Mouse (Mus musculus): Measurements from ENCODE around the gene Mllt6. TPM values are rescaled to one million over a fixed set of nuclear protein-coding genes. Genes with fewer than 3 reads are reported as not detected.
A peak's percentile ranks its signal among the peaks of the same experiment; 100 is the strongest.

The Mllt6 gene
- polyA plus RNA-seq (2012; ENCODE audit: insufficient read depth, insufficient read length, missing spikeins): 40.4 and 48.7 TPM in 2 replicates

- peak within 1 kb of the TSS; percentile 75 for H3K4me3 ChIP-seq (ENCODE audit: insufficient read depth, low read length)
- TF ChIP-seq CTCF (IDR thresholded peaks at IDR 0.05; ENCODE audit: low read depth, low read length) (0 out of 2 replicates have a peak, but pooled peaks have one; percentile 8), POLR2A (IDR thresholded peaks at IDR 0.05; ENCODE audit: borderline replicate concordance, low read depth, low read length) (no peak)
- peaks cover 17% of the 10 kb centered on the region for H3K4me1 ChIP-seq (ENCODE audit: control insufficient read depth, insufficient read depth, low read length)
- H3K27ac ChIP-seq (ENCODE audit: insufficient read depth, low read depth, low read length): peak within 1 kb of the TSS; percentile 60
These were observed at the start of gene Mllt6 for GRCm38 (mm10) chr11:97662893-97663527. Mllt6 (plus strand) TSS chr11:97663414.

DNA sequence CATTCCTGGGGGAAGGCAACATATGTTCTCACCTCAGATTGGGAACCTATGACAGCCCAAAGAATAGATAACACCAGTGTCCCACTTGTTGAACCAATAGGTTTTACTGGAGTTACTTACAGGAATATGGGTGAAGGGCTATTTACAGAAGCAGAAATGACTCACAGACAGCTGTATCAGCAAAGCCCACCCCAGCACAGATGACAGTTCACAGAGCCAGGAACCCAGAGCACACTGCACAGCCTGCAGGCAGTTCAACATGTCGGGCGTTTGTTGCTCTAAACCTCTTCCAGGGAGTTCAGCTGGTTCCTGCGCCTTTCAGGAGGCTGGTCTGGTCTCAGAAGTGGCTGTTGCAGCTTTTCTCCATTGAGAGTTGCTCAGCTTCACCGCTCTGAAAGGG lies 47.9 kb upstream of the Mllt6 start:
- H3K27ac ChIP-seq (ENCODE audit: insufficient read depth, low read depth, low read length): no peak overlapping the region
- no peaks in the 10 kb centered on the region for H3K4me1 ChIP-seq (ENCODE audit: control insufficient read depth, insufficient read depth, low read length)
- H3K4me3 ChIP-seq (ENCODE audit: insufficient read depth, low read length): no peak overlapping the region
- TF ChIP-seq POLR2A (IDR thresholded peaks at IDR 0.05; ENCODE audit: borderline replicate concordance, low read depth, low read length) (no peak), CTCF (IDR thresholded peaks at IDR 0.05; ENCODE audit: low read depth, low read length) (no peak)

- H3K4me3 ChIP-seq (ENCODE audit: insufficient read depth, low read length): no peak overlapping the region
- no peaks in the 10 kb centered on the region for H3K4me1 ChIP-seq (ENCODE audit: control insufficient read depth, insufficient read depth, low read length)
- no peak overlapping the region for H3K27ac ChIP-seq (ENCODE audit: insufficient read depth, low read depth, low read length)
- TF ChIP-seq CTCF (IDR thresholded peaks at IDR 0.05; ENCODE audit: low read depth, low read length) (no peak), POLR2A (IDR thresholded peaks at IDR 0.05; ENCODE audit: borderline replicate concordance, low read depth, low read length) (no peak)
These were observed 44.8 kb upstream of the Mllt6 start for GRCm38 (mm10) chr11:97618368-97618767.

- Histone ChIP-seq H3K4me1 (ENCODE audit: control insufficient read depth, insufficient read depth, low read length) (no peaks in the 10 kb centered on the region), H3K4me3 (ENCODE audit: insufficient read depth, low read length) (no peak overlapping the region), H3K27ac (ENCODE audit: insufficient read depth, low read depth, low read length) (no peak overlapping the region)
- TF ChIP-seq POLR2A (IDR thresholded peaks at IDR 0.05; ENCODE audit: borderline replicate concordance, low read depth, low read length) (no peak), CTCF (IDR thresholded peaks at IDR 0.05; ENCODE audit: low read depth, low read length) (no peak)
These were observed 43.8 kb upstream of the Mllt6 start for GRCm38 (mm10) chr11:97619391-97619795.

DNA sequence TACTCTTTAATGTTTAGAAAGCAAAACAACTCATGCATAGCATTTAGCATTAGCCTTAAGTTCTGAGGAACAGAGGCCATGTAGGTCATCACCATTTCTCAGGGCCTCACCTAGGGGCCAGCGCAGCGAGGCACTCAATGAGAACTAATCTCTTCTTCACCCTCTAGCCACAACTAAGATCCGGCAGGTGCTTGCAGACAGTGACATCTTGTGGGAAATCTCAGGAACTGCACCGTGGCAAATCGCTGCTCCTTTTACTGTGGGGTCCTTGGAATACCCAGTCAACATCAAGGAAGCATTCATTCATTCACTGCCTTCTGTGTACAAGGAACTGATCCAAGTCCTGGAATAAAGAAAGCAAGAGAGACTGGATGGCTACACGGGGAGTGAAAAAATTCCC lies 40.8 kb upstream of the Mllt6 start:
- Histone ChIP-seq H3K4me3 (ENCODE audit: insufficient read depth, low read length) (no peak overlapping the region), H3K4me1 (ENCODE audit: control insufficient read depth, insufficient read depth, low read length) (no peaks in the 10 kb centered on the region), H3K27ac (ENCODE audit: insufficient read depth, low read depth, low read length) (no peak overlapping the region)
- TF ChIP-seq POLR2A (IDR thresholded peaks at IDR 0.05; ENCODE audit: borderline replicate concordance, low read depth, low read length) (no peak), CTCF (IDR thresholded peaks at IDR 0.05; ENCODE audit: low read depth, low read length) (peak; percentile 63)

DNA sequence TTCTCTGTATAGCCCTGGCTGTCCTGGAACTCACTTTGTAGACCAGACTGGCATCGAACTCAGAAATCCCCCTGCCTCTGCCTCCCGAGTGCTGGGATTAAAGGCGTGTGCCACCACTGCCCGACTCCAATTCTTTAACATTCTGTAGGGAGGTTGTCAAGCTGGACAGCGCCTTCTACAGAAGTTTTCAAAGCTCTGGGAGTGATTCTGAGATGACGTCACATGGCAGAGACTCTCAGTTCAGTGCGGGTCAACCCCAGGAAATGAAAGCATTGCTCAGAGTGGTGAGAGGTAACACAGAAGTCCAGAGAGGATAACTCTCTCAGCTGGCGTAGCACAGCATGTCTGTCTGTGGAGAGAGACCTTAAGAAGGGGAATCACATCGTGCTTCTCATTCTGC lies 40.0 kb upstream of the Mllt6 start:
- H3K4me1 ChIP-seq (ENCODE audit: control insufficient read depth, insufficient read depth, low read length): no peaks in the 10 kb centered on the region
- no peak overlapping the region for H3K27ac ChIP-seq (ENCODE audit: insufficient read depth, low read depth, low read length)
- TF ChIP-seq POLR2A (IDR thresholded peaks at IDR 0.05; ENCODE audit: borderline replicate concordance, low read depth, low read length) (no peak), CTCF (IDR thresholded peaks at IDR 0.05; ENCODE audit: low read depth, low read length) (no peak)
- no peak overlapping the region for H3K4me3 ChIP-seq (ENCODE audit: insufficient read depth, low read length)

DNA sequence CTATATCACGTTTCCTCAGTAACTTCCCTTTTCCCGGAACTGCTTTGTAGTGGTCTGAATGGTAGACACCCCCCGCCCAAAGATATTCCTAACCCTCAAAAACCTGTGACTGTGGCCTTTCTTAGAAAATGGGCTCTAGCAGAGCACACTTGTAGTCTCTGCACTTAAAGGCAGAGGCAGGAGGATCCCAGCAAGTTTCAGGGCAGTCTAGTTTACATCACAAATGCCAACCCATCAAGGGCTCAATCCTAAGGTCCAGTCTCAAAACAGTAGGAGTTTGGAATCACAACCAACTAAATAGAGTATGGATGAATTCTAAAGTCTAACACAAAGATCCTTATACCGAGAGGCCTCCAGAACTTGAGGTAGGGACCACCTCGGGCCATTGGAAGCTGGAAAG lies 37.7 kb upstream of the Mllt6 start:
- no peak overlapping the region for H3K27ac ChIP-seq (ENCODE audit: insufficient read depth, low read depth, low read length)
- peaks cover 6% of the 10 kb centered on the region; the same call in 1 of the 2 replicates for H3K4me1 ChIP-seq (ENCODE audit: control insufficient read depth, insufficient read depth, low read length)
- TF ChIP-seq POLR2A (IDR thresholded peaks at IDR 0.05; ENCODE audit: borderline replicate concordance, low read depth, low read length) (no peak), CTCF (IDR thresholded peaks at IDR 0.05; ENCODE audit: low read depth, low read length) (no peak)
- no peak overlapping the region for H3K4me3 ChIP-seq (ENCODE audit: insufficient read depth, low read length)

DNA sequence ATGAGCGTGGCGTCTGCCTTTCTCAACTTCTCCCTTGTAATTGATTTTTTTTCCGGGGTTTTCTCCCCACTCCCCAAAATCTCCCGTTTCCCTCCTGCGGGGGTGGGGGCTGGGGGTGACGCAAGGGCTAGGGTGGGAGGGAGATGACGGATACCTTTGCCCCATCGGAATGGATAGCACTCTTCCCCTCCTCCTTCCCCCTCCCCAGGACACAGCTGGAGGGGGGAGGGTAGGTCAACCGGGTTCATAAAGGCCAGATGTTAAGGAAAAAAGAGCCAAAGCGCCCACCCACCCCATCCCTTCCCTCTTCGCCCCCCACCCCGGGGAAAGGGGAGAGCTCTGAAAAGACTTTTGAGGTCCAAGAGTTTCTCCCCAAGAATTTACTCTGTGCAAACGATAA lies 36.8 kb upstream of the Mllt6 start:
- Histone ChIP-seq H3K4me3 (ENCODE audit: insufficient read depth, low read length) (no peak overlapping the region), H3K27ac (ENCODE audit: insufficient read depth, low read depth, low read length) (no peak overlapping the region), H3K4me1 (ENCODE audit: control insufficient read depth, insufficient read depth, low read length) (peaks cover 7% of the 10 kb centered on the region; the same call in 1 of the 2 replicates)
- TF ChIP-seq CTCF (IDR thresholded peaks at IDR 0.05; ENCODE audit: low read depth, low read length) (no peak), POLR2A (IDR thresholded peaks at IDR 0.05; ENCODE audit: borderline replicate concordance, low read depth, low read length) (no peak)

- Histone ChIP-seq H3K4me3 (ENCODE audit: insufficient read depth, low read length) (no peak overlapping the region), H3K4me1 (ENCODE audit: control insufficient read depth, insufficient read depth, low read length) (peaks cover 7% of the 10 kb centered on the region; the same call in 1 of the 2 replicates), H3K27ac (ENCODE audit: insufficient read depth, low read depth, low read length) (no peak overlapping the region)
- TF ChIP-seq POLR2A (IDR thresholded peaks at IDR 0.05; ENCODE audit: borderline replicate concordance, low read depth, low read length): no peak
- no peak for TF ChIP-seq CTCF (IDR thresholded peaks at IDR 0.05; ENCODE audit: low read depth, low read length)
These were observed 36.4 kb upstream of the Mllt6 start for GRCm38 (mm10) chr11:97626850-97627249.

GRCm38 (mm10) chr11:97627556-97628302 lies 35.5 kb upstream of the Mllt6 start:
- H3K4me3 ChIP-seq (ENCODE audit: insufficient read depth, low read length): no peak overlapping the region
- H3K4me1 ChIP-seq (ENCODE audit: control insufficient read depth, insufficient read depth, low read length): peaks cover 7% of the 10 kb centered on the region; the same call in 1 of the 2 replicates
- TF ChIP-seq CTCF (IDR thresholded peaks at IDR 0.05; ENCODE audit: low read depth, low read length) (no peak), POLR2A (IDR thresholded peaks at IDR 0.05; ENCODE audit: borderline replicate concordance, low read depth, low read length) (no peak)
- no peak overlapping the region for H3K27ac ChIP-seq (ENCODE audit: insufficient read depth, low read depth, low read length)
